Mouse (Mus musculus) kidney, postnatal 0 days (tissue): ENCODE data around the gene Pnmal1. TPM values are rescaled to one million over a fixed set of nuclear protein-coding genes. Genes with fewer than 3 reads are reported as not detected.
"Not testable (repeated sequence)": the region's sequence is repeated elsewhere in the genome, so short reads cannot be mapped to it uniquely, and the experiment has no call there.

Experiments used
- ATAC-seq: fragments of 200-750 bp; cut with Nextera tagmentation; replicated peaks from 2 replicates; pipeline ENCODE4 v1.8.0; 2017; ENCODE audit warnings: low read depth, moderate number of reproducible peaks, moderate TSS enrichment, moderate library complexity; ENCODE audit not compliant: low FRiP score
- DNase-seq: peaks from one replicate; pipeline ENCODE4 v3.0.0-alpha.2; 2016; ENCODE audit warnings: low spot score
- H3K27ac ChIP-seq: fragments of 300-500 bp; sonication (generic); 2 replicates; pipeline ENCODE4 v1.5.1; 2014; ENCODE audit warnings: mild to moderate bottlenecking
- H3K27me3 ChIP-seq: fragments of 300-500 bp; sonication (generic); 2 replicates; pipeline ENCODE4 v1.6.1; 2014; ENCODE audit warnings: low read length, mixed read lengths; ENCODE audit not compliant: insufficient read depth
- H3K36me3 ChIP-seq: fragments of 300-500 bp; sonication (generic); 2 replicates; pipeline ENCODE4 v1.6.1; 2014; ENCODE audit warnings: low read length, mixed read lengths; ENCODE audit not compliant: insufficient read depth
- H3K4me1 ChIP-seq: fragments of 300-500 bp; sonication (generic); replicated peaks from 2 replicates; pipeline ENCODE4 v1.6.1; 2014; ENCODE audit warnings: antibody characterized with exemption, low read length, mixed read lengths; ENCODE audit not compliant: insufficient read depth
- H3K4me2 ChIP-seq: fragments of 300-500 bp; sonication (generic); 2 replicates; pipeline ENCODE4 v1.6.1; 2014; ENCODE audit warnings: mild to moderate bottlenecking, low read length, moderate library complexity, mixed read lengths
- H3K4me3 ChIP-seq: fragments of 300-500 bp; sonication (generic); replicated peaks from 2 replicates; pipeline ENCODE4 v1.5.1; 2014; ENCODE audit warnings: low read depth, low read length
- H3K9ac ChIP-seq: fragments of 300-500 bp; sonication (generic); 2 replicates; pipeline ENCODE4 v1.6.1; 2014; ENCODE audit warnings: low read depth, low read length
- H3K9me3 ChIP-seq: fragments of 300-500 bp; sonication (generic); replicated peaks from 2 replicates; pipeline ENCODE4 v1.6.1; 2016; ENCODE audit warnings: low read length, inconsistent platforms, mixed read lengths
- CTCF ChIP-seq: IDR thresholded peaks from 2 replicates; pipeline ENCODE4 v1.5.1; 2016; ENCODE audit warnings: antibody characterized with exemption, low read depth, mild to moderate bottlenecking, moderate library complexity
- WGBS: fragments of 180-500 bp; shearing (Covaris S2); extraction: QIAGEN DNeasy Blood & Tissue Kit; methylation state at CpG from one replicate; pipeline ENCODE4 v1.1.7; 2014; 5-methylcytosine and 5-hydroxymethylcytosine counted together
- polyA plus RNA-seq: library from polyadenylated mRNA; unstranded; fragments of >200 nt; fragmentation: Nextera tagmentation; extraction: Ambion mirVana; gene quantifications from 2 replicates; pipeline ENCODE4 v1.2.1, GENCODE M21; 2015

Gene Pnmal1
- polyA plus RNA-seq, 1 experiment from 2014 or later = 0.28 TPM

DNA sequence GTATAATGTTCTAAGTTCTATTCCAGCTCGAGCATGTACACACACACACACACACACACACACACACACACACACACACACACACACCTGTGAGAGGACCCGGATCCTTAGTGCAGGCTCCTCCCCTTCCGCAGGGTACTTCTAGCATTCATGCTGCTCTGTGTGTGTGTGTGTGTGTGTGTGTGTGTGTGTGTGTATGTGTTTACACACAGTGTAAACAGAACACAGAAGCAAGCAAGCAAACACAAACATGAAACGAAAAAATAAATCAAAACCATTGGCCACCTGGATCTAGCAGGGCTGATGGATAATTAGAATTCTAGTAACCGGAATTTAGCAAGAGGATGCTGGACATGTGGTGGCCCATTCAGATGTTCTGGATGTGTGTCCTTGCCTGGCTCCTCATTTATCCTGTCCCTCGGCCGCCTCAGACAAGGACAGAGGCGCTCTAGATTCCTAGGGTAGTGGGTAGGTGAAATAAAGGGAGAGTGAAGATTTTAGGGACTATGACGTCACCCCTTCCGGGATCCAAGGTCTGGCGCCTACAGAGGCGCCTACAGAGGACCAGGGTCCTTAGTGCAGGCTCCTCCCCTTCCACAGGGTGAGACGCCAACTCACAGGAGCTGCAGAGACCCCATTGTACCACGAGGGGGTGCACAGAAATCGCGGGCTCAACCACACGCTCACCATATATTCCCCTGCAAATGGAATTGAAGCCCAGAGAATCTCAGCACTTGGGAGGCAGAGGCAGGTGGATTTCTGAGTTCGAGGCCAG is 8.4 kb upstream of the Pnmal1 start:
- no peak overlapping the region for H3K4me3 ChIP-seq
- H3K27me3 ChIP-seq = peaks cover 19% of the 10 kb centered on the region
- no peaks in the 10 kb centered on the region for H3K36me3 ChIP-seq
- H3K4me2 ChIP-seq = peak overlapping the region; percentile 27; the same call in 1 of the 2 replicates
- H3K27ac ChIP-seq = no peak overlapping the region
- 25% methylated on average over 18 of the region's 18 CpGs for WGBS
- peak; percentile 84 for TF ChIP-seq CTCF
- H3K9ac ChIP-seq = no peak overlapping the region
- H3K4me1 ChIP-seq = peaks cover 22% of the 10 kb centered on the region
- DNase-seq (peak; percentile 93), ATAC-seq (peak; percentile 84)
- H3K9me3 ChIP-seq = no peaks in the 10 kb centered on the region

DNA sequence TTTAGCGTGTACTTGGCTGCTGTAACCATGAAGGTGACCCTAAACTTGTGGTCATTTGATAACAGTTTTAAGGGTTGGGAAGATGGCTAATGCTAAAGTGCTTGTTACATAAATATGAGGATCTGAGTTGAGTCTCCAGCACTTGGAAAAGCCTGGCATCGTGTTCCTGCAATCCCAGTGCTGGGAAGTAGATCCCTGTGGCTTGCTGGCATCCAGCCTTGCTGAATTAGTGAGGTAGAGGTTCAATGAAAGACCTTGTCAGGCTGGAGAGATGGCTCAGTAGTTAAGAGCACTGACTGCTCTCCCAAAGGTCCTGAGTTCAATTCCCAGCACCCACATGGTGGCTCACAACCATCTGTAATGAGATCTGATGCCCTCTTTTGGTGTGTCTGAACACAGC is 5.7 kb upstream of the Pnmal1 start:
- H3K4me2 ChIP-seq, H3K4me1 ChIP-seq, H3K27ac ChIP-seq, H3K36me3 ChIP-seq, H3K9me3 ChIP-seq, H3K9ac ChIP-seq, H3K4me3 ChIP-seq, ATAC-seq, H3K27me3 ChIP-seq, DNase-seq: not testable (repeated sequence)
- 63% methylated on average over 2 of the region's 2 CpGs for WGBS

DNA sequence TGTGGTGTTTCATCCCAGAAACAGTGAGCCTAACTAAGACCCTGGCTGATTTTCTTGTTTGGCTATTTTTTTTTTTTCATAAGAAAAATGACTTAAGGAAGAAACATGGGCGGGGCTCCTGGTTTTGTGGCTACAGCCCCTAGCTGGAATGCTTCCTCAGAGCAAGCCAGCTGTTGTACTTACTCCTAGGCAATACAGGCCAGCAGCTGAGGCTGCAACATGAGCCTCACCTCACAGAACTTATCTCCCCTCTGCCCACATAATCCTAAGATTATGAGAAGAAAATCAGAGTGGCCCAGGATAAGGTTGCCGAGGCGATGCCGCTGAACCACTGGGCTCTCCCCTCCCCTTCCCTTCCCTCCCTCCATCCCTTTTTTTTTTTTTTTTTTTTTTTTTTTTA is 3.8 kb upstream of the Pnmal1 start:
- WGBS = 86% methylated on average over 4 of the region's 4 CpGs
- Histone ChIP-seq H3K4me2 (no peak overlapping the region), H3K4me1 (no peaks in the 10 kb centered on the region), H3K36me3 (no peaks in the 10 kb centered on the region), H3K9me3 (no peaks in the 10 kb centered on the region), H3K9ac (no peak overlapping the region), H3K27ac (no peak overlapping the region), H3K27me3 (no peaks in the 10 kb centered on the region), H3K4me3 (no peak overlapping the region)
- DNase-seq (no peak), ATAC-seq (no peak)
- no peak for TF ChIP-seq CTCF

DNA sequence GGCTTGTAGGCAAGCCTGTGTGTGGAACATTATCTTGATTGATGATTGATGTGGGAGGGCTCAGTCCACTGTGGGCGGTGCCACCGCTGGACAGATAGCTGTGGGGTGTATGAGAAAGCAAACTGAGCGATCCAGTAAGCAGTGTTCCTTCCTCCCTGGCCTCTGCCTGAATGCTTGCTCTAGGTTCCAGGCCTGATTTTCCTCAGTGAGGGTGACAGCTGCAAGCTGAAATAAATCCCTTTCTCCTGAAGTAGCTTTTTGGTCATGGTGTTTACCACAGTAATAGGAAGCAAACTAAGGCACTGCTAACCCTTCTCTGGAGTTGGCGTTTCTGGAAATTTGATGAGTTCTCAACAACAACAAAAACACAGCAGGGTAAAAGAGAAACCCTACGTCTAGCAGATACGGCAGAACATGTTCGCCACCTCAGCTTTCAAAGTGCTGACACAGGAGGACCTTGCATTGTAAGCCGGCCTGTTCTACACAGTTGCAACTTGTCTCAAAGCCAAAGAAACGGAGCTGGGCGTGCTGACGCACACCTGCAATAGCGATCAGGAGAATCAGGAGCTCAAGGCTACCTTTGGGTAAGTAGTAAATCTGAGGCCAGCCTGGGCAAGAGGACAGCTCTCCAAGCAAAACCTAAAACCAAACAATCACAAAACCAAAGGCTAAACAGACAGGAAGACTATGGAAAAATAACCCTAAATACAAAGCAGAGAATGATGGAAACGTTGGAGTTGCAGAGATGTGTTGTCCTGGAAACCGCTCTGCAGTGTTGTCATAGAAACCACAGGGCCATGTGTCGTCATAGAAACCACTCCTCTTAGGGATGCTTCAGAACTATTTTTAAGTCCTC is 2.8 kb upstream of the Pnmal1 start:
- Histone ChIP-seq H3K27me3 (no peaks in the 10 kb centered on the region), H3K36me3 (no peaks in the 10 kb centered on the region), H3K4me3 (no peak overlapping the region), H3K4me2 (no peak overlapping the region), H3K9me3 (no peaks in the 10 kb centered on the region), H3K27ac (no peak overlapping the region), H3K9ac (no peak overlapping the region), H3K4me1 (no peaks in the 10 kb centered on the region)
- WGBS = 56% methylated on average over 15 of the region's 15 CpGs
- DNase-seq (no peak), ATAC-seq (no peak)
- TF ChIP-seq CTCF = no peak

DNA sequence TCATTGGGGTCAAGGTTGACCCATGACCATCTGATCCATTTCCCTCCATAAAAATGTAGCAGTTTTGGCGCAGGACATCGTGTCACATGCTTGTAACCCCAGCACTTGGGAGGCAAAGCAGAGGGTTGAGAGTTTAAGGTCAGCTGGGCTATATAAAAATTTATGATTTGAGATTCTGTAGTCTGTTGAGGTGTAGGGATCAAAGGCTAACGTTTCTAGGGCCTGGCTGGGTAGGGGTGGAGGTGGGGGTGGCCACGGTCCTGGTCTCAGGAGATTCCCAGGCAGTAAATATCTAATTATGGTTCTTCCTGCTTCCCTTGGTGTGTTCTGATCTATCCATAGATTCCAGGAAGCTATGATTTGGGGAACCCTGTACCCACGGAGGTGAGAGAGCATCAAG is 2.2 kb downstream of the Pnmal1 start:
- TF ChIP-seq CTCF = no peak
- Histone ChIP-seq H3K4me2 (no peak overlapping the region), H3K27ac (no peak overlapping the region), H3K9ac (no peak overlapping the region), H3K9me3 (no peaks in the 10 kb centered on the region), H3K27me3 (no peaks in the 10 kb centered on the region), H3K4me3 (no peak overlapping the region), H3K36me3 (no peaks in the 10 kb centered on the region), H3K4me1 (no peaks in the 10 kb centered on the region)
- ATAC-seq (no peak), DNase-seq (no peak)
- 58% methylated on average over 5 of the region's 5 CpGs for WGBS

DNA sequence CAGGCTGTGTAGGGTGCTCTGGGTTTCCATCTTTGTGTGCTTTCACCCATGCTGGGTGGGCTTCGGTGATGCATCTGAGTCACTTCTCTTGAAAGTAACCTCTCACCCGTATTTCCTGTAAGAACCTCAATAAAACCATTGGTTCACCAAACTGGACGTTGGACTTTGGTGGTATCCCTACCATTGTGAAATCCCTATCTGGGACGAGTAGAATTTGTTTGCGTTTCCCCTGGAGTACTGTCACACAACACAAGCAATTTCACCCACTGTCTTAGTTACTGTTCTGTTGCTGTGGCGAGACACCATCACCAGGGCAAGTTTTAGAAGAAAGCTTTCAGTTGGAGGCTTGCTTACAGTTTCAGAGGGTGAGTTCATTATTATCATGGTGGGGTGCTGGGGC is 8.9 kb downstream of the Pnmal1 start:
- ATAC-seq = no peak
- no peaks in the 10 kb centered on the region for H3K27me3 ChIP-seq
- no peak overlapping the region for H3K27ac ChIP-seq
- H3K9ac ChIP-seq = no peak overlapping the region
- no peak overlapping the region for H3K4me3 ChIP-seq
- 79% methylated on average over 6 of the region's 6 CpGs for WGBS
- no peaks in the 10 kb centered on the region for H3K9me3 ChIP-seq
- no peak overlapping the region for H3K4me2 ChIP-seq
- DNase-seq = no peak
- no peaks in the 10 kb centered on the region for H3K4me1 ChIP-seq
- no peaks in the 10 kb centered on the region for H3K36me3 ChIP-seq
- TF ChIP-seq CTCF = no peak
